Mouse (Mus musculus) E14TG2a.4 (cell line): ENCODE data around the gene Rundc1.

ENCODE experiments used
- CTCF ChIP-seq: conservative IDR thresholded peaks from 2 replicates; pipeline ENCODE4 v1.5.1; 2014; ENCODE audit warnings: low read length
- POU5F1 ChIP-seq: IDR thresholded peaks from 2 replicates; pipeline ENCODE4 v1.6.1; 2014; ENCODE audit warnings: low read length, borderline replicate concordance

GRCm38 (mm10) chr11:101477194-101477551 lies 52.3 kb downstream of the Rundc1 start:
- no peak for TF ChIP-seq CTCF
- TF ChIP-seq POU5F1, result no peak
